Mouse (Mus musculus) MEL (cell line): ENCODE data around the gene Nelfb. TPM values are rescaled to one million over a fixed set of nuclear protein-coding genes. Genes with fewer than 3 reads are reported as not detected.

ENCODE experiments used
- DNase-seq: peaks from one replicate; pipeline ENCODE4 v3.0.0; 2011; ENCODE audit warnings: low read depth, low spot score
- H3K27ac ChIP-seq: 2 replicates; pipeline ENCODE4 v1.5.1; 2012; ENCODE audit warnings: low read depth, mild to moderate bottlenecking, control low read depth, low read length, moderate library complexity; ENCODE audit not compliant: control insufficient read depth
- H3K27me3 ChIP-seq, 2 experiments: fragments of 150-350 bp in 1 of 2; sonication (generic) in 1 of 2; 2 replicates each; pipeline ENCODE4 v1.6.1; 2012; ENCODE audit warnings: low read length in 2 of 2, mild to moderate bottlenecking in 2 of 2, improper control_type of control experiment in 1 of 2, moderate library complexity in 1 of 2; ENCODE audit not compliant: insufficient read depth in 2 of 2, control insufficient read depth in 1 of 2
- H3K36me3 ChIP-seq, 2 experiments: 2 replicates each; pipeline ENCODE4 v1.6.1; 2012 to 2014; ENCODE audit warnings: low read length in 2 of 2, improper control_type of control experiment in 1 of 2, inconsistent platforms in 1 of 2, mild to moderate bottlenecking in 1 of 2; ENCODE audit not compliant: insufficient read depth in 2 of 2, control insufficient read depth in 1 of 2
- H3K4me1 ChIP-seq, 2 experiments: fragments of 150-350 bp in 1 of 2; sonication (generic) in 1 of 2; 2 replicates each; pipeline ENCODE4 v1.6.1; 2012; ENCODE audit warnings: low read length in 2 of 2, improper control_type of control experiment in 1 of 2, mild to moderate bottlenecking in 1 of 2; ENCODE audit not compliant: insufficient read depth in 2 of 2, control insufficient read depth in 1 of 2
- H3K4me3 ChIP-seq, 2 experiments: fragments of 150-350 bp in 1 of 2; sonication (generic) in 1 of 2; 2 replicates each; pipeline ENCODE4 v1.5.1; 2012; ENCODE audit warnings: low read depth in 2 of 2, low read length in 2 of 2, mild to moderate bottlenecking in 2 of 2, moderate library complexity in 2 of 2, control low read depth in 1 of 2, improper control_type of control experiment in 1 of 2; ENCODE audit not compliant: control insufficient read depth in 1 of 2, insufficient read depth in 1 of 2
- H3K79me2 ChIP-seq: 2 replicates; pipeline ENCODE4 v1.6.1; 2012; ENCODE audit warnings: mild to moderate bottlenecking, low read length, moderate library complexity; ENCODE audit not compliant: control insufficient read depth, poor library complexity, insufficient read depth
- H3K9ac ChIP-seq: 2 replicates; pipeline ENCODE4 v1.6.1; 2012; ENCODE audit warnings: low read depth, mild to moderate bottlenecking, control low read depth, low read length, moderate library complexity; ENCODE audit not compliant: control insufficient read depth, poor library complexity, severe bottlenecking
- H3K9me3 ChIP-seq: fragments of 150-350 bp; sonication (generic); replicated peaks from 2 replicates; pipeline ENCODE4 v1.6.1; 2012; ENCODE audit warnings: mild to moderate bottlenecking, low read length, improper control_type of control experiment, moderate library complexity; ENCODE audit not compliant: insufficient read depth
- BHLHE40 ChIP-seq: IDR thresholded peaks from 2 replicates; pipeline ENCODE4 v1.6.1; 2012; ENCODE audit warnings: low read depth, mild to moderate bottlenecking, inconsistent platforms, low read length, improper control_type of control experiment, borderline replicate concordance
- CTCF ChIP-seq, 3 experiments: IDR thresholded peaks in 2 of 3; conservative IDR thresholded peaks in 1 of 3; 2 replicates each; pipeline ENCODE4 v1.5.1; 2011 to 2012; ENCODE audit warnings: low read length in 3 of 3, low read depth in 2 of 3, mild to moderate bottlenecking in 2 of 3, improper control_type of control experiment in 1 of 3, inconsistent platforms in 1 of 3, mixed read lengths in 1 of 3, moderate library complexity in 1 of 3; ENCODE audit not compliant: control insufficient read depth in 1 of 3, insufficient read depth in 1 of 3, poor library complexity in 1 of 3, severe bottlenecking in 1 of 3
- ETS1 ChIP-seq: IDR thresholded peaks from 2 replicates; pipeline ENCODE4 v1.6.1; 2012; ENCODE audit warnings: low read depth, mild to moderate bottlenecking, inconsistent platforms, low read length, improper control_type of control experiment, moderate library complexity
- GABPA ChIP-seq: IDR thresholded peaks from 2 replicates; pipeline ENCODE4 v1.6.1; 2012; ENCODE audit warnings: low read depth, mild to moderate bottlenecking, inconsistent platforms, low read length, improper control_type of control experiment, moderate library complexity
- KAT2A ChIP-seq: conservative IDR thresholded peaks from 2 replicates; pipeline ENCODE4 v1.6.1; 2012; ENCODE audit warnings: low read depth, low read length, improper control_type of control experiment, inconsistent platforms
- MAZ ChIP-seq: IDR thresholded peaks from 2 replicates; pipeline ENCODE4 v1.6.1; 2012; ENCODE audit warnings: low read depth, mild to moderate bottlenecking, inconsistent platforms, low read length, improper control_type of control experiment
- MEF2A ChIP-seq: IDR thresholded peaks from 2 replicates; pipeline ENCODE4 v1.6.1; 2014; ENCODE audit warnings: low read depth, mild to moderate bottlenecking, inconsistent platforms, low read length, improper control_type of control experiment; ENCODE audit not compliant: poor library complexity, insufficient replicate concordance, severe bottlenecking; ENCODE audit errors: extremely low read depth
- MXI1 ChIP-seq: IDR thresholded peaks from 2 replicates; pipeline ENCODE4 v1.6.1; 2011; ENCODE audit warnings: mild to moderate bottlenecking, low read depth, low read length, improper control_type of control experiment
- NRF1 ChIP-seq: IDR thresholded peaks from 2 replicates; pipeline ENCODE4 v1.6.1; 2014; ENCODE audit warnings: low read depth, mild to moderate bottlenecking, inconsistent platforms, low read length, improper control_type of control experiment, moderate library complexity; ENCODE audit not compliant: poor library complexity, insufficient read depth, severe bottlenecking
- POLR2A ChIP-seq, 2 experiments: IDR thresholded peaks; 2 replicates each; pipeline ENCODE4 v1.6.1; 2011 to 2012; ENCODE audit warnings: low read length in 2 of 2, mild to moderate bottlenecking in 2 of 2, control low read depth in 1 of 2, improper control_type of control experiment in 1 of 2, low read depth in 1 of 2, moderate library complexity in 1 of 2; ENCODE audit not compliant: control insufficient read depth in 1 of 2, insufficient read depth in 1 of 2, poor library complexity in 1 of 2
- POLR2AphosphoS5 ChIP-seq: IDR thresholded peaks from 2 replicates; pipeline ENCODE4 v1.6.1; 2012; ENCODE audit warnings: low read depth, borderline replicate concordance, mild to moderate bottlenecking, inconsistent platforms, low read length, moderate library complexity, mixed read lengths
- RAD21 ChIP-seq: IDR thresholded peaks from 2 replicates; pipeline ENCODE4 v1.6.1; 2011; ENCODE audit warnings: mild to moderate bottlenecking, low read depth, low read length, improper control_type of control experiment
- SIN3A ChIP-seq: IDR thresholded peaks from 2 replicates; pipeline ENCODE4 v1.6.1; 2012; ENCODE audit warnings: low read length, improper control_type of control experiment, inconsistent platforms
- SMC3 ChIP-seq: IDR thresholded peaks from 2 replicates; pipeline ENCODE4 v1.6.1; 2011; ENCODE audit warnings: low read depth, low read length, improper control_type of control experiment
- TBP ChIP-seq: IDR thresholded peaks from 2 replicates; pipeline ENCODE4 v1.8.0; 2011; ENCODE audit warnings: low read depth, low read length, improper control_type of control experiment
- TCF12 ChIP-seq: IDR thresholded peaks from 2 replicates; pipeline ENCODE4 v1.6.1; 2014; ENCODE audit warnings: low read depth, mild to moderate bottlenecking, inconsistent platforms, low read length, improper control_type of control experiment, moderate library complexity
- ZC3H11A ChIP-seq: IDR thresholded peaks from 2 replicates; pipeline ENCODE4 v1.6.1; 2012; ENCODE audit warnings: low read depth, mild to moderate bottlenecking, inconsistent platforms, low read length, improper control_type of control experiment
- ZMIZ1 ChIP-seq: IDR thresholded peaks from 2 replicates; pipeline ENCODE4 v1.6.1; 2012; ENCODE audit warnings: low read depth, mild to moderate bottlenecking, inconsistent platforms, low read length, improper control_type of control experiment, moderate library complexity
- polyA plus RNA-seq, 2 experiments: library from polyadenylated mRNA; stranded (reverse) in 1 of 2; unstranded in 1 of 2; fragments of >175 nt in 1 of 2; fragments of >200 nt in 1 of 2; gene quantifications; 2 replicates each; pipeline versions ENCODE4 v1.2.1 to v1.2.4; 2012; ENCODE audit warnings: low replicate concordance in 2 of 2, low read depth in 1 of 2; ENCODE audit not compliant: insufficient read length in 2 of 2, insufficient read depth in 1 of 2, missing spikeins in 1 of 2
- total RNA-seq: library from RNA; depleted of rRNA; stranded (reverse); fragments of 300-350 nt; gene quantifications from 2 replicates; pipeline ENCODE4 v1.2.3, GENCODE M21; 2012

Nelfb gene
- total and polyA plus RNA-seq, 3 experiments: 62.9 to 83.5 TPM; not detected in 1

- peak; percentile 67 for DNase-seq
- no peak overlapping the region for H3K27ac ChIP-seq
Observed at GRCm38 (mm10) chr2:25185625-25186574, 25.4 kb downstream of the Nelfb start.

GRCm38 (mm10) chr2:25184496-25184895 lies 26.8 kb downstream of the Nelfb start:
- no peak overlapping the region for H3K9ac ChIP-seq
- H3K4me3 ChIP-seq: no peak overlapping the region
- no peak for DNase-seq
- H3K27ac ChIP-seq: no peak overlapping the region
- peaks cover 8% of the 10 kb centered on the region for H3K79me2 ChIP-seq
- TF ChIP-seq POLR2AphosphoS5 (no peak), ZMIZ1 (no peak), ETS1 (no peak), POLR2A (IDR thresholded peaks at IDR 0.05; ENCODE audit: control insufficient read depth in 1 of 2, insufficient read depth in 1 of 2, low read depth in 1 of 2, low read length in 2 of 2, poor library complexity in 1 of 2) (no peak), SIN3A (no peak), NRF1 (no peak), MEF2A (no peak), BHLHE40 (no peak), KAT2A (no peak), SMC3 (no peak), GABPA (no peak), RAD21 (no peak)
- H3K36me3 ChIP-seq: peaks cover 0 to 5% of the 10 kb centered on the region in 2 experiments; a peak in 2 of 4 replicates
- H3K4me1 ChIP-seq: peaks cover 1 to 11% of the 10 kb centered on the region in 2 experiments; a peak in 3 of 4 replicates
- no peaks in the 10 kb centered on the region for H3K27me3 ChIP-seq
- H3K9me3 ChIP-seq: no peaks in the 10 kb centered on the region

More at GRCm38 (mm10) chr2:25185625-25186574, 25.4 kb downstream of the Nelfb start:
- TF ChIP-seq TBP: no peak
- peak; percentile 18; the same call in 1 of the 2 replicates for TF ChIP-seq MXI1
- TF ChIP-seq TCF12: 0 out of 2 replicates have a peak, but pooled peaks have one; percentile 9
- TF ChIP-seq POLR2A (IDR thresholded peaks at IDR 0.05; ENCODE audit: control insufficient read depth in 1 of 2, insufficient read depth in 1 of 2, low read depth in 1 of 2, low read length in 2 of 2, poor library complexity in 1 of 2): peak in 1 of 2 experiments; percentile 38; a peak in 2 of 4 replicates
- TF ChIP-seq ZC3H11A: peak; percentile 27; the same call in 1 of the 2 replicates
- TF ChIP-seq SIN3A: no peak
- TF ChIP-seq SMC3: peak; percentile 26
- TF ChIP-seq CTCF (IDR thresholded peaks at IDR 0.05 in 2 of 3, conservative IDR thresholded peaks at IDR 0.05 in 1 of 3; ENCODE audit: control insufficient read depth in 1 of 3, insufficient read depth in 1 of 3, low read depth in 2 of 3, low read length in 3 of 3, poor library complexity in 1 of 3, severe bottlenecking in 1 of 3): peak; percentile 35 to 58 (median 43)
- TF ChIP-seq GABPA: no peak
- no peak for TF ChIP-seq MAZ
- TF ChIP-seq RAD21: peak; percentile 31
- Histone ChIP-seq H3K27me3 (no peaks in the 10 kb centered on the region), H3K9me3 (no peaks in the 10 kb centered on the region), H3K4me3 (peak overlapping the region; percentile 73 to 95), H3K9ac (peak overlapping the region; percentile 84), H3K36me3 (peaks cover 0 to 5% of the 10 kb centered on the region in 2 experiments; a peak in 2 of 4 replicates), H3K4me1 (peaks cover 1 to 6% of the 10 kb centered on the region in 2 experiments; a peak in 2 of 4 replicates), H3K79me2 (peaks cover 8% of the 10 kb centered on the region)
